Mouse (Mus musculus): ENCODE results near the gene Vps51. TPM values are rescaled to one million over a fixed set of nuclear protein-coding genes. Genes with fewer than 3 reads are reported as not detected.

Gene Vps51
- polyA plus RNA-seq, 1 experiment from 2014 or later: 72.7 TPM

GRCm38 (mm10) chr19:6029426-6029825 lies 47.6 kb downstream of the Vps51 start:
- H3K36me3 ChIP-seq: no peaks in the 10 kb centered on the region
- no peak overlapping the region for H3K4me2 ChIP-seq
- ATAC-seq (ENCODE audit: insufficient number of reproducible peaks, insufficient read depth, low FRiP score, low TSS enrichment, low read depth): no peak
- WGBS: 79% methylated on average over 9 of the region's 9 CpGs
- H3K27me3 ChIP-seq: no peaks in the 10 kb centered on the region
- no peaks in the 10 kb centered on the region for H3K9me3 ChIP-seq
- H3K9ac ChIP-seq (replicated peaks): no peak overlapping the region
- no peaks in the 10 kb centered on the region for H3K4me1 ChIP-seq (replicated peaks)
- no peak overlapping the region for H3K4me3 ChIP-seq (replicated peaks)
- no peak overlapping the region for H3K27ac ChIP-seq

- H3K4me2 ChIP-seq: no peak overlapping the region
- WGBS: 85% methylated on average over 6 of the region's 6 CpGs
- ATAC-seq (ENCODE audit: insufficient number of reproducible peaks, insufficient read depth, low FRiP score, low TSS enrichment, low read depth): no peak
These were observed 48.0 kb downstream of the Vps51 start for GRCm38 (mm10) chr19:6028991-6029390.

GRCm38 (mm10) chr19:6023930-6024329 lies 53.1 kb downstream of the Vps51 start:
- H3K4me1 ChIP-seq (replicated peaks): no peaks in the 10 kb centered on the region
- no peak overlapping the region for H3K4me2 ChIP-seq
- no peaks in the 10 kb centered on the region for H3K36me3 ChIP-seq
- H3K27ac ChIP-seq: no peak overlapping the region
- no peak for ATAC-seq (ENCODE audit: insufficient number of reproducible peaks, insufficient read depth, low FRiP score, low TSS enrichment, low read depth)
- WGBS: 78% methylated on average over 7 of the region's 7 CpGs
- no peaks in the 10 kb centered on the region for H3K9me3 ChIP-seq
- H3K9ac ChIP-seq (replicated peaks): no peak overlapping the region
- no peak overlapping the region for H3K4me3 ChIP-seq (replicated peaks)
- 0 out of 2 replicates have a peak, but pooled peaks cover 4% of the 10 kb centered on the region for H3K27me3 ChIP-seq

More at GRCm38 (mm10) chr19:6028991-6029390, 48.0 kb downstream of the Vps51 start:
- Histone ChIP-seq H3K4me1 (replicated peaks) (no peaks in the 10 kb centered on the region), H3K9ac (replicated peaks) (no peak overlapping the region), H3K27me3 (no peaks in the 10 kb centered on the region), H3K27ac (no peak overlapping the region), H3K4me3 (replicated peaks) (no peak overlapping the region), H3K9me3 (no peaks in the 10 kb centered on the region), H3K36me3 (no peaks in the 10 kb centered on the region)

GRCm38 (mm10) chr19:6023059-6023458 lies 54.0 kb downstream of the Vps51 start:
- H3K36me3 ChIP-seq: no peaks in the 10 kb centered on the region
- H3K27me3 ChIP-seq: 0 out of 2 replicates have a peak, but pooled peaks cover 4% of the 10 kb centered on the region
- no peak overlapping the region for H3K4me2 ChIP-seq
- WGBS: 67% methylated on average over 8 of the region's 8 CpGs
- H3K27ac ChIP-seq: no peak overlapping the region
- ATAC-seq (ENCODE audit: insufficient number of reproducible peaks, insufficient read depth, low FRiP score, low TSS enrichment, low read depth): no peak
- no peak overlapping the region for H3K9ac ChIP-seq (replicated peaks)
- H3K9me3 ChIP-seq: no peaks in the 10 kb centered on the region
- H3K4me1 ChIP-seq (replicated peaks): no peaks in the 10 kb centered on the region
- H3K4me3 ChIP-seq (replicated peaks): no peak overlapping the region

GRCm38 (mm10) chr19:6020276-6020675 lies 56.8 kb downstream of the Vps51 start:
- Histone ChIP-seq H3K27ac (no peak overlapping the region), H3K4me1 (replicated peaks) (peaks cover 6% of the 10 kb centered on the region), H3K36me3 (no peaks in the 10 kb centered on the region), H3K4me3 (replicated peaks) (no peak overlapping the region), H3K27me3 (peaks cover 23% of the 10 kb centered on the region), H3K9ac (replicated peaks) (no peak overlapping the region), H3K4me2 (no peak overlapping the region), H3K9me3 (no peaks in the 10 kb centered on the region)
- WGBS: 54% methylated on average over 3 of the region's 3 CpGs
- ATAC-seq (ENCODE audit: insufficient number of reproducible peaks, insufficient read depth, low FRiP score, low TSS enrichment, low read depth): no peak

GRCm38 (mm10) chr19:6018142-6019089 lies 58.6 kb downstream of the Vps51 start:
- H3K27me3 ChIP-seq: peaks cover 35% of the 10 kb centered on the region
- H3K4me2 ChIP-seq: no peak overlapping the region
- H3K4me1 ChIP-seq (replicated peaks): peaks cover 6% of the 10 kb centered on the region
- ATAC-seq (ENCODE audit: insufficient number of reproducible peaks, insufficient read depth, low FRiP score, low TSS enrichment, low read depth): no peak
- no peak overlapping the region for H3K4me3 ChIP-seq (replicated peaks)
- no peaks in the 10 kb centered on the region for H3K36me3 ChIP-seq
- H3K9ac ChIP-seq (replicated peaks): no peak overlapping the region
- H3K9me3 ChIP-seq: no peaks in the 10 kb centered on the region
- 31% methylated on average over 15 of the region's 15 CpGs for WGBS
- H3K27ac ChIP-seq: no peak overlapping the region

Small RNA genes lying within 50 kb of the gene (microRNA-seq; reads per million reads assigned to microRNA genes)
- 1.4 reads per million for gene Mir6988

Other genes starting within 250 kb of the Vps51 start
- gene Frmd8, start 202.0 kb downstream of the Vps51 start, polyA plus RNA-seq (2016; fragmentation: Nextera tagmentation; extraction: Ambion mirVana): 37.2 and 41.4 TPM in 2 replicates
- gene Slc25a45, start 199.4 kb downstream of the Vps51 start, polyA plus RNA-seq (2016; fragmentation: Nextera tagmentation; extraction: Ambion mirVana): 1.2 and 2.1 TPM in 2 replicates
- 5.5 and 6.6 TPM in 2 replicates for gene Tigd3, start 183.1 kb downstream of the Vps51 start, polyA plus RNA-seq (2016; fragmentation: Nextera tagmentation; extraction: Ambion mirVana)
- 192 and 199 TPM in 2 replicates for gene Dpf2, start 164.2 kb downstream of the Vps51 start, polyA plus RNA-seq (2016; fragmentation: Nextera tagmentation; extraction: Ambion mirVana)
- gene Cdc42ep2, start 152.4 kb downstream of the Vps51 start, polyA plus RNA-seq (2016; fragmentation: Nextera tagmentation; extraction: Ambion mirVana): 2.7 and 3.0 TPM in 2 replicates
- gene Pola2, start 113.0 kb downstream of the Vps51 start, polyA plus RNA-seq (2016; fragmentation: Nextera tagmentation; extraction: Ambion mirVana): 91.5 and 91.9 TPM in 2 replicates
- not detected in 2 replicates for gene Slc22a20, start 91.1 kb downstream of the Vps51 start, polyA plus RNA-seq (2016; fragmentation: Nextera tagmentation; extraction: Ambion mirVana)
- gene Capn1, start 61.3 kb downstream of the Vps51 start, polyA plus RNA-seq (2016; fragmentation: Nextera tagmentation; extraction: Ambion mirVana): 7.0 and 7.7 TPM in 2 replicates
- 25.1 and 28.0 TPM in 2 replicates for gene Syvn1, start 30.7 kb downstream of the Vps51 start, polyA plus RNA-seq (2016; fragmentation: Nextera tagmentation; extraction: Ambion mirVana)
- gene Mrpl49, start 19.4 kb downstream of the Vps51 start, polyA plus RNA-seq (2016; fragmentation: Nextera tagmentation; extraction: Ambion mirVana): 76.7 and 79.1 TPM in 2 replicates
- 775 and 779 TPM in 2 replicates for gene Fau, start 19.4 kb downstream of the Vps51 start, polyA plus RNA-seq (2016; fragmentation: Nextera tagmentation; extraction: Ambion mirVana)
- 33.1 and 39.0 TPM in 2 replicates for gene Znhit2, start 16.0 kb downstream of the Vps51 start, polyA plus RNA-seq (2016; fragmentation: Nextera tagmentation; extraction: Ambion mirVana)
- gene Tm7sf2, start 8.9 kb downstream of the Vps51 start, polyA plus RNA-seq (2016; fragmentation: Nextera tagmentation; extraction: Ambion mirVana): 24.4 and 26.3 TPM in 2 replicates
- not detected in 2 replicates for gene Tmem262, start 2.8 kb upstream of the Vps51 start, polyA plus RNA-seq (2016; fragmentation: Nextera tagmentation; extraction: Ambion mirVana)
- 2.7 and 4.1 TPM in 2 replicates for gene Gm28374, start 5.0 kb upstream of the Vps51 start, polyA plus RNA-seq (2016; fragmentation: Nextera tagmentation; extraction: Ambion mirVana)
- gene Zfpl1, start 7.7 kb upstream of the Vps51 start, polyA plus RNA-seq (2016; fragmentation: Nextera tagmentation; extraction: Ambion mirVana): 71.5 and 75.6 TPM in 2 replicates
- 45.1 and 49.7 TPM in 2 replicates for gene Cdca5, start 7.8 kb upstream of the Vps51 start, polyA plus RNA-seq (2016; fragmentation: Nextera tagmentation; extraction: Ambion mirVana)
- 0.56 and 0.82 TPM in 2 replicates for gene AC131692.1, start 17.2 kb upstream of the Vps51 start, polyA plus RNA-seq (2016; fragmentation: Nextera tagmentation; extraction: Ambion mirVana)
- gene Naaladl1, start 28.6 kb upstream of the Vps51 start, polyA plus RNA-seq (2016; fragmentation: Nextera tagmentation; extraction: Ambion mirVana): 0.54 and 0.71 TPM in 2 replicates
- gene Sac3d1, start 41.4 kb upstream of the Vps51 start, polyA plus RNA-seq (2016; fragmentation: Nextera tagmentation; extraction: Ambion mirVana): 55.0 and 58.8 TPM in 2 replicates
- 33.1 and 33.2 TPM in 2 replicates for gene Snx15, start 51.1 kb upstream of the Vps51 start, polyA plus RNA-seq (2016; fragmentation: Nextera tagmentation; extraction: Ambion mirVana)
- not detected in 2 replicates for gene Batf2, start 63.8 kb upstream of the Vps51 start, polyA plus RNA-seq (2016; fragmentation: Nextera tagmentation; extraction: Ambion mirVana)
- gene Arl2, start 64.3 kb upstream of the Vps51 start, polyA plus RNA-seq (2016; fragmentation: Nextera tagmentation; extraction: Ambion mirVana): 78.2 and 83.4 TPM in 2 replicates
- not detected in 2 replicates for gene Majin, start 107.2 kb upstream of the Vps51 start, polyA plus RNA-seq (2016; fragmentation: Nextera tagmentation; extraction: Ambion mirVana)
- 2.0 and 2.4 TPM in 2 replicates for gene Gpha2, start 149.1 kb upstream of the Vps51 start, polyA plus RNA-seq (2016; fragmentation: Nextera tagmentation; extraction: Ambion mirVana)
- 22.7 and 23.7 TPM in 2 replicates for gene Ppp2r5b, start 158.6 kb upstream of the Vps51 start, polyA plus RNA-seq (2016; fragmentation: Nextera tagmentation; extraction: Ambion mirVana)
- 11.1 and 11.2 TPM in 2 replicates for gene Atg2a, start 164.4 kb upstream of the Vps51 start, polyA plus RNA-seq (2016; fragmentation: Nextera tagmentation; extraction: Ambion mirVana)
- gene Ehd1, start 199.5 kb upstream of the Vps51 start, polyA plus RNA-seq (2016; fragmentation: Nextera tagmentation; extraction: Ambion mirVana): 71.5 and 71.6 TPM in 2 replicates
- gene Cdc42bpg, start 229.2 kb upstream of the Vps51 start, polyA plus RNA-seq (2016; fragmentation: Nextera tagmentation; extraction: Ambion mirVana): 0.69 and 0.96 TPM in 2 replicates